Mouse (Mus musculus): Measurements from ENCODE around the gene Nup210.
A peak's percentile ranks its signal among the peaks of the same experiment; 100 is the strongest.

Nup210 gene

DNA sequence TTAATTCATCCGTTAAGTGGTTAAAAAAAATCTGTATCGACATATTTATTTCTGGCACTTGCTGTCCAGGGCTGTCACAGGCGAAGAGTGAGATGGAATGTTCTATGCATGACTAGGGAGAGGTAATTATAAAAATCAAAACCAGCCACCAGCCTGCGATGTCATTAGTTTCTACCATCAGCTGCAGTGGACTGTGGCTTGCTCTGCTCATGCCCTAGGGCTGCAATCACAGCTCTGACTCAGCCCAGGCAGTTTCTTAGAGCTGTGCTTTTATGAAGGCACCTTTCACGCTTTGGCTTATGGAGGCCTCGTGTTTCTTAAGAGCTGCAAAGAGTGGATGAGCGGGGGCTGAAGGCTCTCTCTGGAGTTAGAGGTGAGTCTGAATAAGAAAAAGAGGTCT is 95.8 kb downstream of the Nup210 start:
- DNase-seq (ENCODE audit: low spot score), result no peak

DNA sequence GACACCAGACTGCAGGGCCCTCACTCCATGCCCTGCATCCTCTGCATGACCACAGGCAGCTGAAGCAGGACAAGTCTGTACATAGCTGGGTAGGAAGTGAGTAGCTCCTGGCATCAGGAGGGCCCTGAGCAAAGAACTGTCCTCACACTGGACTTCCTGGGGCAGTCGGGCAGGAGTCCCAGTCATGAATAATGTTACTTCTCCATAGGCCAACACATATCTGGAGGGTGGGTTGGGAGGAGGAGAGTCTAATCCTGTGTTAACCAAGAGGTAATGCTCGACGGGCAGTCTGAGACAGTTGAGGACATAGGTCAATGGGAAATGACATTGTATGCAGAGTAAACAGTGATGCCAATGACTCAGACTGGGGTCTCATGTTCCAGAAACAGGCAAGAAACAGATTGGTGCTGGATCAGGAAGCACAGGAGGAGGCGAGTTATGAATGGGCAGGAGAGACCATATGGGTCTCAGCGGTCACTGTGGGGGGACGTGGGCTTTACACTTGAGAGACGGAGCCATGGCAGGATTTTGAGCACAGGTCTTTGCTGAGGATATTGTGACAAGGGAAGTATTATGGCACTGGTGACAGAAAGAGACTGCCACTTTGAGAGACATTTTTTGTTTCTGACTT is 99.9 kb downstream of the Nup210 start:
- no peak for DNase-seq (ENCODE audit: low spot score)

DNA sequence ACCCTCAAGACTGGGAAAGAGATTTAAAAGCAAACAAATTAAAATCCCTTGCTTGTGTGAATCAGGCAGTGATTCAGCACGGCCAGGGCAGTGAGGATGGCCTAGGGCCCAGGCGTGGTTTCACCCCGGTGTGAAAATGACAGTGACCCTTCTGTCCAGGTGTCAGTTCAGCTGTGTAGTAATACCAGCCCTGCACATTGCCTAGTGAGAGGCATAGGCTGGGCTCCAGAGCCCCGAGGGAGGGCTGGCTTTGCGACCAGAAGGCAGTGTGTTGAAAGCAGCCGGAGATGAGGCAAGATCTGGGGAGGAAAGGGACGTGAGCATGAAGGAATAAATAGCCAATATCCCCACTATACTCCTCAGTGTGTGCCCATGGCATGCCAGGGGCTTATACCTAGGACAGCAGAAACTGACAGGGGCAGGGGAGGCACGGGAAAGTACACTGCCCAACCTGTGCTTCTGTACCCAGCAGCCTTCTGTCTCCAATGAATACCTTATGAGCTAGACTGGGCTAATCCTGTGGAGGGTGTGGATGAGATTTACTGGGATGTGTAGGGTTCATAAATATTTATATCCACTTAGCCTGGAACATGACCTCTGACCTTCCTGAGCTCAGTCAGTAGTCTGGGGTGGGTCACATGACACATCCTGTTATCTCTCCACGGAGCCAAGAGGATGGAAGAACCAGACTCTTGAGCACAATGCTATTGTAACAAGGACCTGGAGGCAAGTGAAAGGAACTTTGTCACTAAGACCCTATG is 102.3 kb downstream of the Nup210 start:
- DNase-seq (ENCODE audit: low spot score), result no peak

DNA sequence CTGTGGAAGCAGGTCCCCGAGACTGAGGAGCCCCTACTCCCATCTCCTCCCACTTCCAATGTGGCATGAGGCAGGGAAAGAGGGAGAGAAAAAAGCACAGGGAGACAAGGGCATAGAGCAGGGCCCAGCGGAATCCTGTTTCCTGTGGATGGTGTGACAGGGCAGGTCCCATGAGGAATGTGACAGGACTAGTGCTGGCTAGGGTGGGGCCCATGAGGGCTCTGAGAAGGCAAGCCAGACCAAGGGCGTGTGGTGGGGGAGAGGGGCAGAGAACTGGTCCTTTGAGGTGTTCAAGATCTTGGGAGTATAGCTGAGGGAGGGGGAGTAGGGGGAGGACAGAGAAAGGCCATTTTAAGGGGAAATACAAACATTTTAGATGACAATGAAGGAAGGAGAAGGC is 104.2 kb downstream of the Nup210 start:
- DNase-seq (ENCODE audit: low spot score), result no peak

DNA sequence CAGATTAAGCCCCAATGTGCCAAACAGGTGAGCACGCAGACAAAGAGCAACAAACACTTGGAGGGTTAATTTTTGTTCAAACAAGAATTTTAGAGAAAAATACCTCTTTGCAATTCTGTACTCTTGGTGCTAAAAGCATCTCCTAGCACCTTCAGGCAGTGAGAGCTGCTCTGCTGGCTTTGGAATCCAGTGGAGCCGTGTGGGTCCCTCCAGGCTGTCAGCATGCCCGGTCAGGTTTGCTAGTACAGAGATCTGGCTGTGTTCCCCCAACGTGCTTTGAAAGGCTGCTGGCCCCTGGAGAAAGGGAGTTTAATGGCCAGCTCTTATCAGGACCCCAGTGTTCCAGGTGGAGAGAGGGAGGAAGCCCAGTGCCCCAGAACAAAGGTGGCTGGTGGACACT is 105.1 kb downstream of the Nup210 start:
- no peak for DNase-seq (ENCODE audit: low spot score)

DNA sequence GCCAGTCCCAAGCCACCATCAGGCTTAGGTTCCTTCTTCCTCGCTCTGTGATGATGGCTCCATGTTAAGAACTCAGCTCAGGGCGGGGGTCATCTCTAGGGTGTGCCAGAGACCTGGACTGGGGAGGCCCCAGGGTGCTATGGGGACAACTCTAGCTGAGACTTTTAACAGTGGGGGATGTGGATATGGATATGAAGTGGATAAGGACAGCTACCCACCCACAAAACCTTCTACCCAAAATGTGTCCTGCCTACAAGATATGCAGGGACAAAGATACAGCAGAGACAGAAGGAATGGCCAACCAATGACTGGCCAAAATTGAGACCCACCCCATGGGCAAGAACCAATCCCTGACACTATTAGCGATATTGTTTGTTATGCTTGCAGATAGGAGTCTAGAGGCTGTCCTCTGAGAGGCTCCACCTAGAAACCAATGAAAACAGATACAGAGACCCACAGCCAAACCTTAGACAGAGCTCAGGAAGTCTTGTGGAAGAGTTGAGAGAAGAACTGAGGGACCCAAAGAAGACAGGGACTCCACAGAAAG is 108.3 kb downstream of the Nup210 start:
- no peak for DNase-seq (ENCODE audit: low spot score)

DNA sequence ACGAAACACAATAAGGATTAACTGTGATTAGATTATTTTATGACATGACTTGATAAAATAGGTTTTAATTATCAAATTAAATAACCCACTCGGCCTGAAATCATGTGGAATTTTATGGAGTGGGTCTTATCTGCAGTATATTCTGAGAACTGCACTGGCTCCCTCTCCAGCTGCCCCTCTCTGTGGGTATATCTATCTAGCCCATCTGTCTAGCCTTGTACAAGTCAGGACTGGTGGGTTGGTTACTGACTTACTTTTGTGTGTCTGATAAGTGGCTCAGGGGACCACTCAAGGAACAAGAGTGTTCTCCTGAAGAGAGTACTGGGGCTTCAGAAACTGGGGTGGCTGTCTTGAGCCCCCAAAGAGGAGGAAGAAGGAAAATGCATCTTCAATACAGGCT is 109.4 kb downstream of the Nup210 start:
- no peak for DNase-seq (ENCODE audit: low spot score)

DNA sequence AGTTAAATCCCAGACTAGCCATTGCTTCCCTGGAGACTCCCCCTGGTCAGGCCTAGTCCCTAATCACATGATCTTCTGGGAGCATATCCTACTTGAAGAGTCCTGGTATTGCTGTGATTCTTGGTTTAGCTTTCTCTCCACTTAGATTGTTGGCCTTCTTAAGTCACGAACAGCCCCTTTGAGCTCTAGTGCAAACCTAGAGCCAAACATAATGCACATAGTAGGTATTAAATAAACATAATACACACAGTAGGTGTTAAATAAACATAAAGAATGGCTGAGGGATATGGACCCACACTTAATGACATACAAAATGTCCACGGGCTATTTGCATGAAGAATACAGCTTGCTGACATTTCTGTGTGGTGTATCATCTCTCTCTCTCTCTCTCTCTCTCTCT is 112.5 kb downstream of the Nup210 start:
- no peak for DNase-seq (ENCODE audit: low spot score)

DNA sequence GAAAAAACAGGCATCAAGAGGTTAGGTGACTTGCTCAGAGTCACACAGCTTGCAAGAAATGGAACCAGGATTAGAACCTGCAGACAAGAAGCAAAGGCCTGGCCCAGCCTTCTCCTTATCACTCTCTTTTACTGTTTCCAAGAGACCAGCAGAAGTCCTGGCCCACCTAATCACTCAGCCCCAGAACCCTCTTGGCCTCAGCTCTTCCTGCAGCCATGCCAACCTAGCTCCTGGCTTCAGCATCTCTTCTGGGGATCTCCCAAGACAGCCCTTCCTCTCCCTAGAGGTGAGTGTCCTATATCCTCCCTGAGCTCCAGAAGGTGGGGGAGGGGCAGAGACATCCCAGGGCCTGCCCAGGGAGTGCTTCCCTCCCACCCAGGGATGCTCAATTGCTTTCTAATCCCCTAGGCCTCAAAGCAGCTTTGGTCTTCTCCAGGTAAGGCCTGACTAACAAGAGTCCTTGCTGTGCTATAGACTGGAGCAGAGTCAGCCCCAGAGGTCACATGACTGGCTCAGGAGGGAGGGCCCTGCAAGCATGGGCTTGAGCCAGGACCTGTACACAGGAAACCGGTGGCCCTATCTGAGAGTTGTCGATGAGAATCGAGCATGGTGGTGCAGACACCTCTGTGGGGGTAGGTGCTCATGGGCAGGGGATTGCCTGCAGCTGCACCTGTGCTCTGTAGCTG is 113.2 kb downstream of the Nup210 start:
- DNase-seq (ENCODE audit: low spot score), result no peak

DNA sequence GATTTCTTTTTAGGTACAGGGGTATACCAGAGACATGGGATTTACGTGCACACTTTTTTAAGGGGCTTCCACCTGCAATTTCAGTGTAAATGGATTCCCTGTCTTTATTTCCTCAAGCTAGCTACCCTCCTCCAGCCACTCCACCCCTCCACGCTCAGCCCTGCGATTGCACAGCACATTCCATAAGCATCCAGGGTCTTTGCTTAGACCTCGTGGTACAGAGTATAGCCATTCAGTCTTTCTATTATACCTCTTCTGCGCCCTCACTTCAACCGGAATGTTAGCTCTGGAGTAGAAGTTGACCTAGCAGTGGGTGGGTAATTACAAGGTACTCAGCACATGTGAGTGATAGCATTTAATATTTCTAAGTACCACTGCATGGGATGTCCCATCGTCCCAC is 115.1 kb downstream of the Nup210 start:
- DNase-seq (ENCODE audit: low spot score), result no peak

DNA sequence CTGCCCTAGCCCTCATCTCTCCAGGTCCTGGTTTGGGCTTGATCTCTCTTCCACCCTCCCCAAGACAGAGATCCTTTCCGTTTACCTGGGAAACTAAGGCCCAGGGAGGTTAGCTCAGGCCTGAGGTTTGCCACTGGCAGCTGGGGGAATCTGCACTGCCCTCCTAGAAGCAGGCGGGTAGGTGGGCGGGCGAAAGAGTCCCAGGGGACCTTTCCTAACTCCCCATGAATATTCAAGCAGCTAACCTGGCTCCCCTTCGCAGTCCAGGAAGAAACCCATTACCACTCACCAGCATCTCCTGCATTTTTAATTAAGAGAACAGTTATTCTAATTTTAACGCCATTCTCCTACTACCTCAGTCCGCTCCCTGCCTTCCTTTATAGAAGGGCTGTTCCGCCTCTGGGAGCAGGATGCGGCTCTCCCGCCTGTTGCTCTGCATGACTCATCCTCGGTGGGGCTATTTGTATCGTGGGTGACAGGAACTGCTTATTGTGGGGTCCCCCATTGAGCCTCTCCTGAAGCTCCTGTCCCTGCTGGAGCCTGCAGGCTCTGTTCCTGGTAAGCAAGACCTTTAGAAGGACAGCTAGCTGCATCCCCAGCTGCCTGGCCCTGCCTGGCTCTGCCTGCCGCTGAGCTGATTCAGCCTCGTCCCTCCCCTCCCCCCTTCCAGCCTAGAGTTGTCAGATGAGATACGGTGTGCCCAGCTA is 115.7 kb downstream of the Nup210 start:
- peak; percentile 34 for DNase-seq (ENCODE audit: low spot score)

DNA sequence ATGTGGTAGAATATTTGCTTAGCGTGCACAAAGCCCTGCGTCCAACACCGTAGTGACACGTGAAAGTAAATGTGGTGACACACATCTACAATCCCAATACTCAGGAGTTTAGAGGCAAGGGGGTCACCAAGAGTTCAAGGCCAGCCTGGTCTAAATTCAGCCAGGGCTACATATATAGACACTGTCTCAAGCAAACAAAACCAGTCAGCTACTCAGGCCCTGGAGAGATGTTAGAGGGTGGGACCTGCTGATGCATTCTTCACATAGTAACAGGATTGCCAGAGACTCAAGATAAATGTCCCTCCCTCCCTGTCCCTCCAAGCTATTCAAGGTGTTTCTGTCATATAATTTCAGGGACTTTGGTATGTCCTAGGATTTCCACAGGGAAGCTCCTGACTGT is 117.5 kb downstream of the Nup210 start:
- no peak for DNase-seq (ENCODE audit: low spot score)

DNA sequence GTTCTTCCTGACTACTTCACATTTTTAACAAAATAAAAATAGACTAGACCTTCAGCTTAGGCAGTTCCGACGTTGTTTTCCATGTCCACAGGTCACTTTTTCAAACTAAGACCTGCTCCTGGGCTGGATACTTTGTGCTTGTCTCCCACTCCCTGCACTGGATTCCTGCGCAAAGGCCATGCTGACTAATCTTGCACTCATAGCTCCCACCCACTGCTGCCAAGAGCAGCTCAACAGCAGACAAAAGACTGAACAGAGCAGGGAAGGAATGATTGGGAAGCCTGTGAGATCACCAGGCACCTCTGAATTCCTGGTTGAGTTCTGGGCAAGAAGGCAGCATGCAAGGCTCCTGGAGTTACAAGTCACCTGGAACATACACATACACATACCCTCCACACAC is 119.6 kb downstream of the Nup210 start:
- no peak for DNase-seq (ENCODE audit: low spot score)

DNA sequence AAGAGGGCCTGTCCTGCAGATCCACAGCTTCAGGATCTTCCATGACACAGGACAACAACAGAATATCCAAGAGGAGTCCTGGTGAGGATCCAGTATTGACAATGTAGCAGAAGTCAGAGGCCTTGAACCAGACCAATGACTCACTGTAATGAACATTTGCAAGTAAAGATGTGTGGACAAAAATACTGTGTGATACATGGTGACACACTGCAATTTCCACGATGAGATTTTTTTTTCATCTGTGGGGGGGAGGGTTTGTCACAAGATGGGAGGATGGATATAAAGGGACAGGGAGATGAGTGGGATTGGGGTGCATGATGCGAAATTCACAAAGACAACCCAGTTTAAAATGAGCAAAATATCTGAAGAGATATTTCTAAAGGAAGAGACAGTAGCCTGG is 120.4 kb downstream of the Nup210 start:
- no peak for DNase-seq (ENCODE audit: low spot score)

DNA sequence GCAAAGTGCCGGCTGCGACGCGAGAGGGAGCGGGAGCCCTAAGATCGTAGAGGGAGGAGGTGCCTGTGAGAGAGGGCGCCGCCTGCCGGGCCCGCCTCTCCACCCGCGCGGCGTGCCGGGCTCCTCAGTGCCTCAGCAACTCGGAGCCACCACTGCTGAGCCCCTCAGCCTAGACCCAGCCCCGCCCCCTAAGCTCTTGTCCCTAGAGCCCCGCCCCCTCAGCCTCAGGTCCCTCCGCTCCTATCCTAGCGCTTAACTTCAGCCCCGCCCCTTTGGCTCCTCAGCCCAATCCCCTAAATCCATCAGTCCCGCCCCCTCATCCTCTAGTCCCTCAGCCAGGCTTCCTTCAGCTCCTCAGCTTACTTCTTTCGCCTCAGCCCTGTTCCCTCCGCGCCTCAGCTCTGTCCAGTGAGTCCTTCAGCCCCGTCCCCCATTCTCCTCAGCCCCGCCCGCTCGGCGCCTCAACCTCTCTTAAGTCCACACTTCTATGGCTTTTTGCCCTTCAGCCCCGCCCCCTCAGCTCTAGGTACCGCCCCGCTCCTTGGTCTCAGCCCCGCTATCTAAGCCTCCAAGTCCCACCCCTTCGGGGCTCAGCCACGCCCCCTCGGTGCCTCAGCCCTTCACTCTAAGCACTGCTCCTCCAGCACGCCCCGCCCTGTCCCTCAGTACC is 127.8 kb downstream of the Nup210 start, which contains the start of gene Iqsec1:
Gene Iqsec1, minus strand, starts transcription at position 38 of the 670 bp plus-strand sequence.
- DNase-seq (ENCODE audit: low spot score), result peak; percentile 85

DNA sequence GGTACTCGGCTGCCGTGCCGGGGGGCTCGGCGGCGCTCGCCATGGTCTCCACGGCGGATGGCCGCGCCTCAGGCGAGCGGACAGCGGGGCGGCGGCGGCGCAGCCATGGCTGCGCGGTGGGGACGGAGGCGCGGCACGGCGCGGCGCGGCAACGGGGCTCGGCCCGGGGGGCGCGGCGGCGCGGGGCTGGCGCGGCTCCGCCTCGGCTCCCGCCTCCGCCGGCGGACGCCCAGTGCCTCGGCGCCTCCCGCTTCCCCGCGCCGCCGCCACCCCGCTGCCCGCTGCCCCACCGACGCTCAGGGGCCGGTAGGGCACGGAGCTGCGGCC is 128.4 kb downstream of the Nup210 start:
- no peak for DNase-seq (ENCODE audit: low spot score)

DNA sequence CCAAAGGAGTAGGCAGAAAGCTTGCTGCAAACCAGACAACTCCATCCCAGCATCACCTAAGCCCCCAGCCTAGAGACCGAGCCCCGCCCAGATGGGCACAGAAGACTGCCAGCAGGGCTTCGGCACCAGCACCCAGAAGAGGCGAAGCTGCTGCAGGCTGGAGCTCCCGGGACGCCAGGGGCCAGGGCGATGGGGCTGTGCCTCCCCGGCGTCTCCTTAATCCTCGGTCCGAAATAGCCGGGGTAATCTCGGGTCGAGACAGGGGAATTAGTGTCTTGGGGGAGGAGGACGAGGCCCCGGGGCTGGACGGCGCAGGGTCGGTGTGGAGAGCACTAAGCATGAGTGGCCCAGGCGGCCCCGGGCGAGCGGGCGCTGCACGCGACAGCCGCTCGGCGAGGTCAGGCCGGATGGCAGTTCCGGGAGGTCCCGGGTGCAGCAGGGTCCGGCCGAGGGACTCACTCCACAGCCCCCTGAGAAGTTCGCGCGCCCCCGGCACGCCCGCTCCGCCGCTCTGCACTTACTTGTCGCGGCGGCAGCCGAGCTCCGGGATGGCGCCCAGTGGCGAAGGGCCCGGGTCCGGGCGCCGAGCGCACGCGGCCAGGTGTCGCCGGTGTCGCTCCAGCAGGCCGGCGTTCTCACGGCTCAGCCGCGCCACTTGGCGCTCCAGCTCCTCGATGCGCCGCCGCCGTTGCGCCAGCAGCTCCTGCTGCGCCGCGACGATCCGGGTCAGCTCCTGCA is 128.9 kb downstream of the Nup210 start:
- DNase-seq (ENCODE audit: low spot score), result no peak

DNA sequence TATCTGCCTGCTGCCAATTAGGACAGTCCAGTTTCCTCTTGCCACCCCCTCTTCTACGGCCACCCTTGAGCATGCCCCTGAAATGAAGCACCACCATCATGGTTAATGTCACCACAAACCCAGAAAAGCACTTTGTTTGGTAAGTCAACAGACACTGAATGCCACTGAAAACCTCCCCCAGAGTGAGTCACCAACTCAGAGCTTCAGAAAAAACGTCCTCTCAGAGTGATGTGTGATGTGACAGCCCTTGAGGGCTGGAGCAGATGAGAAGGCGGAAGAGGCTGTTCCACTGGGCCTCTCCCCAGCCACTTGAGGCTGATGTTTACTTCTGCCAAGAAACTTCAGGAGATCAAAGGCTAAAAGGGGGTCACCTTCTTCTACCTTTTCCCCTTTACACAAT is 132.5 kb downstream of the Nup210 start:
- DNase-seq (ENCODE audit: low spot score), result no peak

DNA sequence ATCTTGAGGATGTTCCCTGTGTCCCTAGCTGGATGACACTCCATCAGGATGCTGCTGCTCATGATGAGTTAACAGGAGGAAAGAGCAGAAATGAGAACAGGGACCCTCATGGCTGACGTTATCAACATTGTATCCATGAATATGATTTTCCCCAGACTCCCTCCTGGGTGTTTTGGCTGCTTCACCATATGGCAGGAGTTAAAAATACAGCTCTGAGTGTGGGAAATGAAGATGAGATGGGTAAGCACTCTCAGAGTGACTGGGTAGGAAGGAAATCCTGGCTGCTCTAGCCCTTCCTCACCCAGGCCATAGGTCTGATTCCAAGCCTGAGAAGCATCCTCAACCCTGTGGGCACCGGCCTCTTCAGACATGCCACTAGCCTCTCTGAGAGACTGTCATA is 142.3 kb downstream of the Nup210 start:
- DNase-seq (ENCODE audit: low spot score), result no peak

DNA sequence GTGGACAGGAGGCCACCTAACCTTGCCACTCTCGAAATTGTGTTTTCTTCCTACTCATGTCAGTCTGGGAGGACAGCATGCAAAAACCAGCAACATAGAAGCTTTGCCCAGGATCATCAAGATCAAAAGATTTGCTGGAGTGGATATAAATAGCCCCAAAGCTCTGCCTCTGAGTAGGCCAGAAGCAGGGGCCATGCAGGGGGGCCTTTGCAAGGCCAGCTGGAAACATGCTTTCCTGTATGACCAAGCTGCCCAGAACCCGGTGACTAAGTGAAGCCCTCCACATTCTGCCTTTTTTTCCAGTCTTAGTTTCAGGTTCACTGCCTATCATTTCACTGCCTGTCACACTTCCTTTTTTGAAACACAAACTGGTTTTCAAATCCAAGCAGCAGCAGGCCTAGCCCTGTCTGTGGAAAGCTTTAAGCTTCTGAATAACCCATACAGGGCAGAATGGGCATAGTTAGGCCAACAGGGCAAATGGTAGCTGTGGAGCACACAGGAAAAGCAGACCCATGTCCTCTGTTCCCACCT is 147.2 kb downstream of the Nup210 start:
- DNase-seq (ENCODE audit: low spot score), result no peak
